Mouse (Mus musculus): ENCODE data around the gene Gm20388. TPM values are rescaled to one million over a fixed set of nuclear protein-coding genes. Genes with fewer than 3 reads are reported as not detected.
A peak's percentile ranks its signal among the peaks of the same experiment; 100 is the strongest.

Gm20388 gene
- total RNA-seq, 2 experiments from 2014 or later = 10.7 TPM; not detected in 1

- DNase-seq (ENCODE audit: low spot score in 2 of 2) = no peak
These were observed 2540.6 kb downstream of the Gm20388 start for GRCm38 (mm10) chr8:122451161-122451703.

GRCm38 (mm10) chr8:122452154-122452553 lies 2541.5 kb downstream of the Gm20388 start:
- DNase-seq (ENCODE audit: low spot score in 2 of 2) = no peak

- DNase-seq (ENCODE audit: low spot score in 2 of 2) = no peak
These were observed 2543.8 kb downstream of the Gm20388 start for GRCm38 (mm10) chr8:122454409-122454808.

GRCm38 (mm10) chr8:122457171-122457570 lies 2546.5 kb downstream of the Gm20388 start:
- DNase-seq (ENCODE audit: low spot score in 2 of 2) = no peak

DNA sequence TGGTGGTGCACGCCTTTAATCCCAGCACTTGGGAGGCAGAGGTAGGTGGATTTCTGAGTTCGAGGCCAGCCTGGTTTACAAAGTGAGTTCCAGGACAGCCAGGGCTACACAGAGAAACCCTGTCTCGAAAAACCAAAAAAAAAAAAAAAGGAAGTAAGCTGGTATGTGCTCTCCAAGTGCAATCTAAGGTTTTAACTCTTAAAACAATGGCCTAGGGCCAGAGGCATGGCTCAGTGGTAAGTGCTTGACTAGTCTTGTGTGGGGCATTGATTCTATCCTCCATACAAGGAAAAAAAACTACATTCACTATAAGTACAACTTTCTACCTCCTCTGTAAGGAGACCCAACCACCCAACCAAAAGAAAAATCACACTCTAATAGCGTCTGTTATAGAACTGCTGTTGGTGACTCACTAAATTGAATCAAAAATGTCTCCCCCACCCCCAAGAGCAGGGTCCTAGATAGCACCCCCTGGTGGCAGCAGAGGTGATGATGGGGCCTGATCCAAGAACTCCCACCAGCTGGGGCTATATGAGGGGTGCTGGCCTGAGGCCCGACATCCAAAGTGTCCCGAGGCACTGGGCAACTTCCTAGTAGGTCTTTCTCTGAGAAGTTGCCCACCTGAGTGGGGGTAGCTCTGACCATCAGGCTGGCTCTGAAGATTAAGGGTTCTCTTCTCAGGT lies 2548.7 kb downstream of the Gm20388 start:
- DNase-seq (ENCODE audit: low spot score in 2 of 2) = no peak

DNA sequence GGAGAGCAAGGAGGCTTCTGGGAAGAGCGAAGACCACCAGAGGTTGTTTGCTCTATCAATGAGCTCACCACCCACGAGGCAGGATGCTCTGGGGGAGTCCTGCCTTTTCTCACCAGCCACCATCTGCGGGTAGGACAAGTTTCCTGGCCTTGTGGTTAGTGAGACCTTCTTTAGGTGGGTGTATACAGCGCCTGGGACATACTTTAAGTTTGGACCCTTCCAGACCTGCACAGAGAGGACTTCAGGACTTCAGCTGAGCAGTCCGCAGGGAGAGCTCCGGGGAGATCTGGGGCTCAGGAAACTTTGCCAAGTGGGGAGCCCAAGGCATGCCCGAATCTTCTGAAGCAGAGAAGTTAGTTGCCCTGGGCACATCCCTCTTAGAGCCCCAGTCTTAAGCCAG lies 2549.3 kb downstream of the Gm20388 start:
- DNase-seq (ENCODE audit: low spot score in 2 of 2) = no peak

DNA sequence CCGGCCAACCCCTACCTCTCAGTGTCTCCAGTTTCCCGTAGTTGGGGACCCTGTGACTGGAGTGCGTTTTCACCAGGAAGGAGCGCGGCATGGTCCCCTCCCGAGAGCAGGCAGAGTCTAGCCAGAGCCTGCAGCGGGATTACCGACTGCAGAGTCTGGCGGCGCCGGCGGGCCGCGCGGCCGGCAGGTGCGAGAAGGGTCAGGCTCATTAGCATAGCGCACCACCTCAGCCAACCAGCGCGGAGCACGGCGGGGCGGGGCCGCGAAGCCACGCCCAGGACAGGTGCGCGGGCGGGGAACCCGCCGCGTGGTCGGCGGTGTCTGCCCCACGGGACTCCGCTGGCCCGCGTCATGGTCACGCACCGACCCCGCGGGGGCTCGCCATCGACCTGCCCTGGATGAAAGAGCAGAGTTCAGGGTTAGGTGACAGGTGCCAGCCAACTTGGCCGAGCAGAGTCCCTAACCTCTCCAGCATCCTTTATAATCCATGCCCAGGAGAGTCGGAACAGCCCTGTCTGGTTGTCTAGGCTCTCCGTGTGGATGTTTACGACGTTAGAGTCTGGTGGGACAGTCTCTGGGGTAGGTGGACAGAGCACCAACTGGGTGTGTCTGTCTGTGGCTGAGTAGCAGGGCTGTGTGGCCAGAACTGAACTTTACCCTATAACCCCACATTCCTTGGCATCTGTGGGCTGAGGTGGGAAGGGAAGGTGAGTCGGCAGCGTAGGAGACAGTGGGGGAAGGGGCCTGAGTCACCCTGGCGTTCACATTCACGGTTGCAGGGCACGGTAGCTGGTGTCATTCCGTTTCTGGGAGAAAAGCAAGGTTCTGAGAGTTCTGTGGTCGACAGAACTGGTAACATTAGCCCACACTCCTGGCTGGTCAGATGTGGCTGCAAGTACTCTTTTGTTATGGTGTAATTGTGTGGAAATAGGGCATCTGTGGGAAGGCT lies 2550.2 kb downstream of the Gm20388 start, which contains the start of gene Snai3:
Gene Snai3 (minus strand): TSS at position 210 of the 949 bp plus-strand sequence.
- no peak for DNase-seq (ENCODE audit: low spot score in 2 of 2)

- DNase-seq (ENCODE audit: low spot score in 2 of 2) = peak; percentile 52 to 75
These were observed 2551.0 kb downstream of the Gm20388 start for GRCm38 (mm10) chr8:122461473-122462148.

DNA sequence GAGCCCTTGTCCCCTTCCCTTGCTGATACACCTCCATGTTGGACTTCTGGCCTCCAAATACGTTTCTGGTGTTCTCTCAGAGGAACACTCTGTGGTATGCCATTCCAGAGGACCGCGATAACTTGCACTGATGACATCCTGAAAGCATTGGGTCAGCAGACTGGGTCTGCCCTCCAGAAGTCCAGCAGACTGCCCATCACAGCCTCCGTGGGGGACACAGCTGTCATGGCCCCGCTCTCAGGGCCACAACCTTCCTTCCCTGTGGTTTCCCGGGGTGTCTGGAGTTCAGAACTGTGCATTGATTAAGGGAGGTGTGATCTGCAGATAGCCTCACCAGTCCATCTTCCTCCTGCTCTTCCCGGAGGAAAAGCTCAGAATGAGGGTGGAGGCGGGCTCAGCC lies 2551.9 kb downstream of the Gm20388 start:
- no peak for DNase-seq (ENCODE audit: low spot score in 2 of 2)

GRCm38 (mm10) chr8:122463651-122464640 lies 2553.3 kb downstream of the Gm20388 start:
- no peak for DNase-seq (ENCODE audit: low spot score in 2 of 2)

DNA sequence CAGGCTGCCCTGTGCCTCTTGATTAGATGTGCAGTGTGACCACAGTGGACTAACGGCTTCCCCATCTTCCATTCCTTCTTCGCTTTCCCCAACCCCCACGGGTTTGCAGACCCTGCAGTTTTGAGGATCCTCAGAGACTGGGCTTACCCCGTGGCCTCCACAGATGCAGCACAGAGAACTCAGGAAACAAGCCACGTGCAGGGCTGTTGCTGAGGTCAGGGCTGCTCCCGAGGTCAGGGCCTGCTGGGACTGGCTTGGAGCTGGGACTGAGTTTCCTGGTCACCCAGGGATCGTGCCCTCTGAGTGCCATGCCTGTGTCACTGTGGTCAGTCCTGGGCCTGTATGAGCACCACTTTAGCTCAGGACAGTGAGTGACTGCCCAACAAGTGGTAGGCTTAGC lies 2554.3 kb downstream of the Gm20388 start:
- no peak for DNase-seq (ENCODE audit: low spot score in 2 of 2)

- no peak for DNase-seq (ENCODE audit: low spot score in 2 of 2)
These were observed 2557.2 kb downstream of the Gm20388 start for GRCm38 (mm10) chr8:122467816-122468215.

GRCm38 (mm10) chr8:122469407-122469806 lies 2558.8 kb downstream of the Gm20388 start:
- no peak for DNase-seq (ENCODE audit: low spot score in 2 of 2)

GRCm38 (mm10) chr8:122469965-122470364 lies 2559.3 kb downstream of the Gm20388 start:
- DNase-seq (ENCODE audit: low spot score in 2 of 2) = no peak

- DNase-seq (ENCODE audit: low spot score in 2 of 2) = no peak
These were observed 2560.1 kb downstream of the Gm20388 start for GRCm38 (mm10) chr8:122470691-122471090.

DNA sequence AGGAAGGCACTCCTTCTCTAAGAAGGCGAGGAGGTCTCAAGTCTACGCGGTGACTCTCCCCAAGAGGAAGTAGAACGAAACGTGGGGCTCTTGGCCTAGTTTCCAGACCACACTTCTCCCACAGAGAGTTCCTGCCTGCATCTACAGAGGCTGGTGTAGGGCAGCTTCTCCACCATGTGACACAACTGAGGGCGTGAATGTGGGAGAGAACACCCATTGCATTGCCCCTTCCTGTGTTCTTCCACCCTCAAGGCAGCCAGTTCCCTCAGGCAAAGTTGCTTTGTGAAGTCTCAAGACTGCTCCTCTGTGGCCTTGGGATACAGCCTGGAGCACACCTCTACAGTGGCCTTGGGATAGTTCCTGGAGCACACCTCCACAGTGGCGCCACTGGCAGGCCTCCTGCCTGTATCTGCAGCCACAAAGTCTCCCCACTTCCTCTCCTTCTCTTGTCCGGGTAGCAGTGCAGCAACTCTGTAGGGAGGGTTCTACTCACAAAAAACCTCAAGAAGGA lies 2563.3 kb downstream of the Gm20388 start:
- no peak for DNase-seq (ENCODE audit: low spot score in 2 of 2)

GRCm38 (mm10) chr8:122474951-122475560 lies 2564.4 kb downstream of the Gm20388 start:
- DNase-seq (ENCODE audit: low spot score in 2 of 2) = peak in 1 of 2 experiments; percentile 39

DNA sequence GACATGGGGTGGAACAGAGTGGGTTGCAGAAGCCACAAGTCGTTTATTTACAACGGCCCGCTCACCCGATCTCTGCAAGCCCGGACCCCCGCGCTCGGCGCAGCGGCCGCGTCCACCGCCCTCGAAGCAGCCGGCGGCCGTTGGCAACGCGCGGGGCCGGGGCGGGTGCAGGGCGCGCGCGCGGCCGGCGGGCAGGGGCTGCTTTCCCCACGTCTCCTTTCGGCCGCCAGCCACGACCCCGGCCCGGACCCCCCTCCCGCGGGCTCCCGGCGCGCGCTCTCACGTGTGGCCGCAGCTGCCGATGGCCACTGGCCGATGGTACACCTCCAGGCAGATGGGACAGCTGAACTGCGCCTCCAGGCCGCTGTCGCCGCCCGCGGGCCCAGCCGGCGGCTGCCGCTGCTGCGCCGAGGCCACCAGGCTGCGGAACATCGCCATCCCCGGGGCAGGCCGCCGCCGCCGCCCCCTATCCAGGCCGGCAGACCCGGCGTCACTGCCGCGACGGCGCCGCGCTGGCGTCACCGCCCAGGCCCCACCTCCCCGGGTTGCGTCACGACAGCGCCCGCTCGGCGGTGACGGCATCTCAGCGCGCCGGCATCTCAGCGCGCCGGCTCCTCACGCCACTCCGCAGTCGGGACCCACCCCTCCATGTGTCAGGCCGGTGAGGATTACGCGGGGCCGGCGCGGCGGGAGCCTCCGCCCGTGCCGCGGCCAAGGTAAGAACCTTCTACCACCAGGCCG lies 2565.1 kb downstream of the Gm20388 start, which contains the start of the genes Rnf166 and Ctu2:
Gene Rnf166 (minus strand): TSS at position 485 of the 741 bp plus-strand sequence.
Gene Ctu2 (plus strand): TSS at position 564 of the 741 bp plus-strand sequence.
- peak; percentile 83 to 92 for DNase-seq (ENCODE audit: low spot score in 2 of 2)

Measured in layer of hippocampus, adult 18-20 months (tissue).